In genomic region chr13:52337936-52338335, GRCm38 (mm10) we compare ENCODE assay signal across 24 mouse cellular contexts.
"Had no signal": no experiment of that assay in that cellular context is flagged by ENCODE, and none has a peak within 500 bp of the region (broad histone marks: within the 10 kb centered on the region; RNA-seq: fewer than 3 reads in every experiment).

No protein-coding gene starts in this region.

- H3K27ac ChIP-seq: liver, embryonic 13.5 days; liver, embryonic 15.5 days; lung, embryonic 15.5 days; macrophage; midbrain, embryonic 13.5 days; neural tube, embryonic 13.5 days; neural tube, embryonic 15.5 days; stomach, embryonic 15.5 days; stomach, postnatal 0 days had no signal

- H3K9me3 ChIP-seq: liver, embryonic 13.5 days; liver, embryonic 15.5 days; lung, embryonic 15.5 days; megakaryocyte, embryonic 14.5 days; midbrain, embryonic 13.5 days; neural tube, embryonic 13.5 days; neural tube, embryonic 15.5 days; stomach, embryonic 15.5 days had no signal

- H3K4me2 ChIP-seq: liver, embryonic 11.5 days; liver, embryonic 13.5 days; liver, embryonic 15.5 days; lung, embryonic 15.5 days; midbrain, embryonic 11.5 days; midbrain, embryonic 13.5 days; neural tube, embryonic 13.5 days; neural tube, embryonic 15.5 days; stomach, embryonic 15.5 days had no signal

- H3K27me3 ChIP-seq: liver, embryonic 13.5 days; liver, embryonic 15.5 days; lung, embryonic 15.5 days; neural tube, embryonic 13.5 days; neural tube, embryonic 15.5 days; stomach, embryonic 15.5 days had no signal

- H3K36me3 ChIP-seq: liver, embryonic 13.5 days; liver, embryonic 15.5 days; lung, embryonic 15.5 days; midbrain, embryonic 13.5 days; neural tube, embryonic 13.5 days; neural tube, embryonic 15.5 days; stomach, embryonic 15.5 days had no signal

- H3K4me1 ChIP-seq: liver, embryonic 13.5 days; liver, embryonic 15.5 days; lung, embryonic 15.5 days; stomach, embryonic 15.5 days had no signal

- DNase-seq: liver, embryonic 13.5 days; liver, postnatal 0 days; lung, adult 2 months; lung, postnatal 14 days; lung, postnatal 36 days; retina, postnatal 1 day; right cerebral cortex, adult 18-20 months; right cerebral cortex, postnatal 25 days; right cerebral cortex, postnatal 4 days; spleen, adult 18-20 months had no signal

- H3K9ac ChIP-seq: liver, embryonic 13.5 days; liver, embryonic 15.5 days; liver, postnatal 0 days; lung, embryonic 15.5 days; midbrain, embryonic 13.5 days; neural tube, embryonic 13.5 days; neural tube, embryonic 15.5 days; stomach, embryonic 15.5 days had no signal

- ATAC-seq: liver, postnatal 0 days; lung, postnatal 0 days; midbrain, embryonic 13.5 days; midbrain, embryonic 16.5 days had no signal

- H3K4me3 ChIP-seq: liver, embryonic 13.5 days; liver, embryonic 15.5 days; lung, embryonic 15.5 days; megakaryocyte, embryonic 14.5 days; midbrain, embryonic 13.5 days; myocyte; neural tube, embryonic 13.5 days; neural tube, embryonic 15.5 days; stomach, embryonic 15.5 days had no signal
